Mouse (Mus musculus) cortical plate, adult 2 months (tissue): ENCODE results near the gene Fryl. TPM values are rescaled to one million over a fixed set of nuclear protein-coding genes. Genes with fewer than 3 reads are reported as not detected.

Experiments used
- H3K27ac ChIP-seq: fragments of 200-500 bp; 2 replicates; pipeline ENCODE4 v1.5.1; 2012; ENCODE audit warnings: low read length, control low read depth, inconsistent platforms; ENCODE audit not compliant: insufficient read depth
- H3K4me1 ChIP-seq: fragments of 200-500 bp; 2 replicates; pipeline ENCODE4 v1.6.1; 2011; ENCODE audit warnings: low read length; ENCODE audit not compliant: control insufficient read depth, insufficient read depth
- H3K4me3 ChIP-seq: fragments of 200-500 bp; 2 replicates; pipeline ENCODE4 v1.5.1; 2011; ENCODE audit warnings: mild to moderate bottlenecking, low read length, control low read depth; ENCODE audit not compliant: insufficient read depth
- CTCF ChIP-seq: fragments of 200-500 bp; IDR thresholded peaks from 2 replicates; pipeline ENCODE4 v1.5.1; 2011; ENCODE audit warnings: mild to moderate bottlenecking, control low read depth, low read length; ENCODE audit not compliant: insufficient read depth; ENCODE audit errors: extremely low read depth
- POLR2A ChIP-seq: fragments of 200-500 bp; IDR thresholded peaks from 2 replicates; pipeline ENCODE4 v1.6.1; 2011; ENCODE audit warnings: mild to moderate bottlenecking, low read length, control low read depth; ENCODE audit not compliant: insufficient read depth; ENCODE audit errors: extremely low read depth
- polyA plus RNA-seq: library from polyadenylated mRNA; depleted of rRNA; stranded (reverse); fragments of >200 nt; gene quantifications from 2 replicates; pipeline ENCODE4 v1.2.3, GENCODE M21; 2012

The Fryl gene
- polyA plus RNA-seq, 1 experiment = 50.3 TPM

DNA sequence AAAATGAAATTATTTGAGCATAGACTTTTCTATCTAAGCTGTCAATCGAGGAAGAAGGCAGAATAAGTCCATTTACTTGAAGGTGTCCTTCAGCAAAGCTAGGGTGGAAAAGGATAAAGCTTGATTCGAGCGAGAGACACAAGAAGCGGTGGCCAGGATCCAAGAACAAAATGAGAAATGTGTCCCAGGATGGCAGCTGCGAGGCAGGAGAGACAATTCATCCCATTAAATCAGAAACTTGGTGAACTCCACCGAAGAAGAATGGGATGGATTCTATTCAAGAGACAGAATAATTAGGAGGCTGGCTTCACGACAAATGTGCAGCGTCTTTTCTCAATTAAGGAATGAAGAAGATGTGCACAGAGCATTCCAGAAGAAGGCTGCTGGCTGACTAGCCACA is 14.5 kb downstream of the Fryl start:
- Histone ChIP-seq H3K4me1 (peaks cover 3% of the 10 kb centered on the region), H3K27ac (no peak overlapping the region), H3K4me3 (no peak overlapping the region)
- TF ChIP-seq POLR2A (no peak), CTCF (no peak)

DNA sequence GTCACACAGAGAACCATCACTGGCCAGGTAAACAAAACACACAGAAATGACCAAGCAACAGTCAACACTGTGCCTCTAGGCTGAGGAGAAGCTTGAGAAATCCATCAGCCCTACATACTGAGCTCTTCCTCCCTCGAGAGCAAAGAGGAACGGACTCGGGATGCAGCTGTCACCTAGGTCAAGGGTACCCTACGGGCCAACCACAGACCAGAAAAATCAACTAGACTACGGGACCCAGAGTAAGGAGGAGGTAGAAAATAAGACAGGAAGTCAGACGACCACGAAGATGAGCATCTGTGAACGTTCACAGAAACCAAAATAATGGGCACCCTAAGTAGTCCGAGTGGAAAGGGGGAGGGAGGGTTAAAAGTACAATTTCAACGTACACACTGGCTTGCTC is 15.1 kb downstream of the Fryl start:
- no peak overlapping the region for H3K4me3 ChIP-seq
- peaks cover 3% of the 10 kb centered on the region for H3K4me1 ChIP-seq
- TF ChIP-seq POLR2A (no peak), CTCF (no peak)
- no peak overlapping the region for H3K27ac ChIP-seq

DNA sequence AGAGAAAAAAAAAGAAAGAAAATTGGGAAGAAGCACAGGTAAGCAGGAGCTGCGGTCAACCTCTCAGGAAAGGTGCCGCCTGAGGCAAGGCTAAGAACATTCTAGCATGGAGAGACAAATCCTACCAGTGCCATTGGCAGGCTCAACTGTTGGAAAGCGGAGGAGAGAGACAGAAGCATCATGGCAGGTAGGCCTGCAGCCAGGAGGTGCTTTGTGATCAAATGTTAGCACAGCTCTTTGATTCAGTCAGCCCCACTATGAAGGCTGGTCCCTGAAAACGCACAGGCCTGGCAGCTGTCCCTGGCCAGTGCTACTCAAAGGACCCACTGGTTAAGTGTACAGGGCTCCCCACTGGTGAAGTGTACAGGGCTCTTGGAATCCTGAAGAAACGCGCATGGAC is 16.0 kb downstream of the Fryl start:
- Histone ChIP-seq H3K4me1 (peaks cover 3% of the 10 kb centered on the region), H3K27ac (no peak overlapping the region), H3K4me3 (no peak overlapping the region)
- no peak for TF ChIP-seq CTCF
- TF ChIP-seq POLR2A = no peak

DNA sequence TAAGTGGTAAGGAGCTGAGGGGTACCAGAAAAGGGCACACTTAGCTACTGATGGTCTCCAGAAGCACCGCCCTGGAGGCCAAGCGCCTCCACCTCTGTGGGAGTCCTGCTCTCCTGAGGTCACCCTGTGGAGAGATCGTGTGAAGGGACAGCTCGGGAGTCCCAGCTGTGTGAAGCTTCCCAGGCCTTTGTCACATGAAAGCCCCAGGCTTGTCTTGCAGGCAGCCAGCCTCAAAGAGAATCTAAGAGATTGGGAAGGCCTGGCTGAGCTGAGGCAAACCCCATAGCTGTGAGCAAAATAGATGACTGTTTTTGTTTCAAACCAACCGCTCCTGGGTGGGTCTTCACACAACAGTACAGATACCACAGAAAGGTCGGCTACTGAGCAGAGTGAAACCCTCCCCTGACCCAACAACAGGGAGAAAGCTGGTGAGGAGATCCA is 19.5 kb downstream of the Fryl start:
- H3K27ac ChIP-seq = no peak overlapping the region
- H3K4me1 ChIP-seq = peaks cover 6% of the 10 kb centered on the region
- no peak for TF ChIP-seq CTCF
- TF ChIP-seq POLR2A = no peak
- no peak overlapping the region for H3K4me3 ChIP-seq

DNA sequence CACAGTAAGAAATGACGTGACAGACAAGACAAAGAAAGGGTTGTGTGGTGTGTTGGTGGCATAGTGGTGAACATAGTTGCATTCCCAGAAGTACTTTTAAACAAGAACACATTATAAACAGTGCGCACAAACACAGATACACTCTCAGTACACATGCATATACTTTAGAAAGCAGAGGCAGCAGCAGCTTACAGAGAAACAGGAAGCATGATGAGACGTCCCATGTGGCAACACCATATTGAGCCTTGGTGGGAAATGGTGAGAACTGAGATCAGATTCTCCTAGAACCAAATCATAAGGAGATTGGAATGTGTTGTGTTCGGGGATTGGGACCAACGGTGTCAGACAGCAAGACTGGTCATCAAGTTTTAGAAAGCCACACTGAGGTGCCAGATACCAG is 21.2 kb downstream of the Fryl start:
- Histone ChIP-seq H3K4me1 (peaks cover 13% of the 10 kb centered on the region), H3K4me3 (no peak overlapping the region), H3K27ac (no peak overlapping the region)
- TF ChIP-seq CTCF (no peak), POLR2A (no peak)

DNA sequence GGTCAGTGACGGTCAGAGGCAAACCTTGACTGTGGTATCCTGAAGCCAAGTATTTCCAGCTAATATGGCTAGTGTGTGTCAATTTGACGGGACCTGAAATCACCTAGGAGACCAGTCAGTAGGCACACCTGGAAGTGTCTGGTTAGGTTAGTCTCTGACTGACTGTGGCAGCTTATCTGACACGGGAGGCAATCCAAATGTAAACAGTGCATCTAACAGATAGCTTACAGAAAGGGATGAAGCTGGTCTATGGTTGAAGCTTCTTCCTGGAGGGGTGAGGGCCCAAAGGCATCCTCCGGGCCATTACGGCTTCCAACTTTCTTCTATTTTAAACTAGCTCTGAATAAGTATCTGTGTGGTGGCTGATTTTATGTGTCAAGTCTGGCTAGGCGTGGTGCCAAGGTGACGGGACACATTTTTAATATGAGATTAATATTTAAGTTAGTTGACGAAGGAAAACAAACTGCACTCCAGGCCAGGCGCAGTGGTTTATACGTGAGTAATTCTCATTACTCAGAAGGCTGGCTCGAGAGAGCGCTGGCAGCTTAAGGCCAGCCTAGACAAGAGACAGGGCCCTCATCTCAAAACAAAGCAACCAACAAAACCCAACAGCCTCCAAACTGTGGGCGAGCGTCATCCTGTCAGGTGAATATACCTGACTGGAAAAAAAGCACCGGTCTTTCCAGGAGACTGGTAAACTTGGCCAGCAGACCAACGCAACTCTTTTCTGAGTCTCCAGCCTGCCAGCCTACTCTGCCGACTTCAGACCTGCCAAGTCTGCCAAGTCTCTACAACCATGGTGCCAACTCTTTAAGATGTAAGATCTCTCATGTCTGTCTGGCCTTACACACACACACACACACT is 23.2 kb downstream of the Fryl start:
- no peak for TF ChIP-seq POLR2A
- TF ChIP-seq CTCF = no peak
- no peak overlapping the region for H3K4me3 ChIP-seq
- no peak overlapping the region for H3K27ac ChIP-seq
- H3K4me1 ChIP-seq = peaks cover 14% of the 10 kb centered on the region

DNA sequence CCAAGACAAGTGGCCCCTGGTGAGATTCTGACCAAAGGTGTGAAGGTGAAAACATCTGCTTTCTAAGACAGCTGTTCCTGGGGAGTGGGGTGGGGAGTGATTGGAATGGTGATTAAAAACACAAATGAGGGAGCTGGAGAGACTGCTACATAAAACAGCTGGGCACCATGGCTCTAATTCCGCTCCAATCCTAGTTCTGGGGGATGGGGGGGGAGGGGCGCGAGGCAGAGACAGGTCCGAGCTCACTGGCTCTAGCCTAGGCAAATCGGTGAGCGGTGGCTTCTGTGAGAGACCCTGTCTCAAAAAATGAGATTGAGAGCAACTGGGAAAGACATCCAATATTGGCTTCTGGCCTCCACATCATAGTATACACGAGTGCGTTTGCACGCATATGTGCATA is 24.2 kb downstream of the Fryl start:
- Histone ChIP-seq H3K4me3 (no peak overlapping the region), H3K27ac (no peak overlapping the region), H3K4me1 (peaks cover 14% of the 10 kb centered on the region)
- no peak for TF ChIP-seq POLR2A
- TF ChIP-seq CTCF = no peak

DNA sequence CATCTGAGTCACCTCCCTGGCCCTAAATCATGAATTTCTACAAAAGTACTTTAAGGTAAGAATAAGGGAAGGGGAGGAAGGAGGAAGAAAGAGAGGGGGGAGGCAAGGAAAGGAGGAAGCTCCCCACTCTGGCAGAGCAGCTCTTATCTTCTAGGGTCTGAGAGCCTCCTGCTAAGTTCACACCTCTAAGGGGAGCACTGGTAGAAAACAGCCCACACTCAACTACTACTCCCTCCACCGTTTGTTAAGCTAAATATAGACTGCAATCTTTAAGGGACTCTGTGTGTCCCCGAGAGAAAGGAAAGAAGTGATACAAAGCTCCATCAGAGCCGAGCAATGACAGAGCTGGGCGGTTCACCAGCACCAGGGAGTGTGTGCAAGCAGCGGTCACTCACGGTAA is 24.6 kb downstream of the Fryl start:
- no peak overlapping the region for H3K27ac ChIP-seq
- H3K4me1 ChIP-seq = peaks cover 14% of the 10 kb centered on the region
- TF ChIP-seq POLR2A (no peak), CTCF (no peak)
- no peak overlapping the region for H3K4me3 ChIP-seq

DNA sequence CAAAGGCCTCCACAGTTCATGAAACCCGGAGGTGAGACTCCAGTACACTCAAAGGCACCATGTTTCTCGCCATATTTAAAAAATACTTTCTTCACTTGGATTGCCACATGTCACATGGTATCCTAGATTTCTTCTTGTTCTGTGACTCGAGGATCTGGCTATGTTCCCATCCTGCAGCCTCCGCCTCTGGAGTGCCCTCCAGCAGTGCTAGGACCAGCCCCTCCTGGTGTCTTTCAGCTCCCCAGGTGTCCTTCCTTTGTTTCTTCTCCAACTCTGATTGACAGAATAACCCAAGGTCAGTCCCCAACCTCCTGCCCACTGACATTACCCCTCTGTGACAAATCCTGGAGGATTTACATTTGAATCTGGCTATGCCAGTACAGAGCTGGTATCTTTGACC is 26.2 kb downstream of the Fryl start:
- no peak for TF ChIP-seq POLR2A
- TF ChIP-seq CTCF = no peak
- H3K4me3 ChIP-seq = no peak overlapping the region
- no peak overlapping the region for H3K27ac ChIP-seq
- H3K4me1 ChIP-seq = peaks cover 14% of the 10 kb centered on the region

DNA sequence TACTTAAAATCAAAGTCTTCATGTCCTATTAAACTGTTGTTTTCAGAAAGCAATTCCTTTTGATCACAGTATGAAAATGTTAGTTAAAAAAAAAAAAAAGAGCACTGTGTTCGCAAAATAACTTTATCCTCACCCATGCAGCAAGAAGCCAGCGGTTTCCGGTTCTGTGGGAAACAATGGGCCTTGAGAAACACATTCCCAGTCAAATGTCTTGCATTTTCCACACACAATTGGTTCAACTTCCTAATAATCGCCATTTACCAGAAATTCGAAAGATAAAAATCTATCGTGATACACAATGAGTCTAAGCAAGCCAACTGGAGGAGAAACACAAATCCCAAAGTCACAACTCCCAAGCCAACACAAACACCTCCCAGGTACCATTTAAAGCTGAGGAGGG is 27.0 kb downstream of the Fryl start:
- H3K4me1 ChIP-seq = peaks cover 14% of the 10 kb centered on the region
- TF ChIP-seq POLR2A = no peak
- no peak for TF ChIP-seq CTCF
- H3K27ac ChIP-seq = no peak overlapping the region

More for the DNA sequence above, 27.0 kb downstream of the Fryl start:
- no peak overlapping the region for H3K4me3 ChIP-seq
